Mouse (Mus musculus): ENCODE data around the gene Myo16. TPM values are rescaled to one million over a fixed set of nuclear protein-coding genes. Genes with fewer than 3 reads are reported as not detected.

The Myo16 gene
- polyA plus RNA-seq, 1 experiment from 2014 or later: 0.63 TPM

DNA sequence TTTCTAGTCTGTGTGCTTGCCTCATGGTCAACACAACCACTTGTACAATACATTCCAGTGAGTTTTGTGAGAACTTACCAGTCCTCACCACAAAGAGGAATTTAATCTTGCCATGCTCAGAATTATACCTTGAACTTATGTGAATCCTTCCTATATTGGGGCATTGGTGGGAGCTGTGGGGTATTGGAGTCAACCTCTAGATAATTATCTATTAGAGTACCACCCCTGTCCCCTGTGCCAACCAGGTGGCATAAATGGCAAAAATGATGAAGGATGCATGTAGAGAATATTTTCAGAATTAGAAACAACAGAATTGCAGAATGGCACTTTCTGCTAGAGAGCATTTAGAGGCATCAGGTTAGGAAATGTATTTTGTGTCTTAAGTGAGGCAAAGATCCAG is 25.3 kb downstream of the Myo16 start:
- no peaks in the 10 kb centered on the region for H3K4me1 ChIP-seq
- no peaks in the 10 kb centered on the region for H3K9me3 ChIP-seq (replicated peaks)
- no peaks in the 10 kb centered on the region for H3K27me3 ChIP-seq
- no peak overlapping the region for H3K27ac ChIP-seq (replicated peaks)
- H3K9ac ChIP-seq: no peak overlapping the region
- H3K4me2 ChIP-seq (replicated peaks): no peak overlapping the region
- no peaks in the 10 kb centered on the region for H3K36me3 ChIP-seq
- H3K4me3 ChIP-seq (replicated peaks): no peak overlapping the region
- ATAC-seq (ENCODE audit: insufficient number of reproducible peaks, low FRiP score, low TSS enrichment, low read depth): no peak

GRCm38 (mm10) chr8:10190607-10191006 is 36.9 kb downstream of the Myo16 start:
- no peaks in the 10 kb centered on the region for H3K27me3 ChIP-seq
- no peak overlapping the region for H3K27ac ChIP-seq (replicated peaks)
- H3K9ac ChIP-seq: no peak overlapping the region
- no peak overlapping the region for H3K4me3 ChIP-seq (replicated peaks)
- no peaks in the 10 kb centered on the region for H3K4me1 ChIP-seq
- H3K4me2 ChIP-seq (replicated peaks): no peak overlapping the region
- no peaks in the 10 kb centered on the region; the same call in 1 of the 2 replicates for H3K9me3 ChIP-seq (replicated peaks)
- ATAC-seq (ENCODE audit: insufficient number of reproducible peaks, low FRiP score, low TSS enrichment, low read depth): no peak
- WGBS: 79% methylated on average over 6 of the region's 6 CpGs
- no peaks in the 10 kb centered on the region for H3K36me3 ChIP-seq

- no peaks in the 10 kb centered on the region for H3K9me3 ChIP-seq (replicated peaks)
- WGBS: 60% methylated on average over 7 of the region's 7 CpGs
- H3K9ac ChIP-seq: no peak overlapping the region
Observed at GRCm38 (mm10) chr8:10198164-10198563, 44.5 kb downstream of the Myo16 start.

DNA sequence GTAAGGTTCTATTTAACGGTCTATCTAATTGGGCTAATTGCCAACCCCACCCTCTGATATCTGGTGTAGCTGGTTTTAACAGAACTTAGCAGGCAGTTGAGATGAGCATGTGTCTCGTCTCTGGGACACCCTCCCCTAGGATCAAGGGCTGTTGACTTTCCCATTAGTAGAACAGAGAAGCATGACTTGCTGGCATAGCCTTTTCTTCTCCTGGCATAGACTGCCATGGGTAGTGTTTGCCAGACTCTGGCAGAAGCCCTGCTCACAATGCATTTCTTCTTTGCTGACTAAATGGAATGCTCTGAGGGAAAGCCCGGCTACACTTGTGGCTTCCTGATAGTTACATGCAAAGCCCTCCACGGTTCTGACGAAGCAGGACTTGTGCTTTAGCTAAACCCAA is 45.6 kb downstream of the Myo16 start:
- WGBS: 68% methylated on average over 5 of the region's 5 CpGs

More at GRCm38 (mm10) chr8:10198164-10198563, 44.5 kb downstream of the Myo16 start:
- Histone ChIP-seq H3K4me1 (no peaks in the 10 kb centered on the region), H3K4me3 (replicated peaks) (no peak overlapping the region), H3K27ac (replicated peaks) (no peak overlapping the region), H3K4me2 (replicated peaks) (no peak overlapping the region), H3K27me3 (no peaks in the 10 kb centered on the region), H3K36me3 (no peaks in the 10 kb centered on the region)
- no peak for ATAC-seq (ENCODE audit: insufficient number of reproducible peaks, low FRiP score, low TSS enrichment, low read depth)

GRCm38 (mm10) chr8:10200042-10200441 is 46.3 kb downstream of the Myo16 start:
- Histone ChIP-seq H3K27me3 (no peaks in the 10 kb centered on the region), H3K4me3 (replicated peaks) (no peak overlapping the region), H3K27ac (replicated peaks) (no peak overlapping the region), H3K4me1 (no peaks in the 10 kb centered on the region), H3K9ac (no peak overlapping the region), H3K9me3 (replicated peaks) (no peaks in the 10 kb centered on the region), H3K4me2 (replicated peaks) (no peak overlapping the region), H3K36me3 (no peaks in the 10 kb centered on the region)
- WGBS: 60% methylated on average over 8 of the region's 8 CpGs
- no peak for ATAC-seq (ENCODE audit: insufficient number of reproducible peaks, low FRiP score, low TSS enrichment, low read depth)

More for the DNA sequence above, 45.6 kb downstream of the Myo16 start:
- Histone ChIP-seq H3K4me3 (replicated peaks) (no peak overlapping the region), H3K4me1 (no peaks in the 10 kb centered on the region), H3K27me3 (no peaks in the 10 kb centered on the region), H3K4me2 (replicated peaks) (no peak overlapping the region), H3K27ac (replicated peaks) (no peak overlapping the region), H3K9ac (no peak overlapping the region), H3K9me3 (replicated peaks) (no peaks in the 10 kb centered on the region), H3K36me3 (no peaks in the 10 kb centered on the region)
- ATAC-seq (ENCODE audit: insufficient number of reproducible peaks, low FRiP score, low TSS enrichment, low read depth): no peak

DNA sequence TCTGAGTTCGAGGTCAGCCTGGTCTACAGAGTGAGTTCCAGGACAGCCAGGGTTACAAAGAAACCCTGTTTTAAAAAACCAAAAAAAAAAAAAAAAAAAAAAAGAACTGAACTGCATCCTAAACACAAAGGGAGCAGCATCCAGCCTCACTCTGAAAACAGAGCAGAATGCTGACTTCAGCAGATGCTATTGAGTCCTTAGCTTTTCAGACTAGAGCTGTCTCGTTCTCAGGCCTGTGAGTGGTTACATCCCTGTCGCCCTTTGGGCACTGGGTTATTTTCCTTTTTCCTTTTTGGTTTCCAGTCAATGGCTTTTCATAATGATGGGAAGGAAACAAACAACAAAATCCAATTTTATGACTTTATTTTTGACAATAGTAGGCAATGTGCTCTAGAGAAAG is 61.3 kb downstream of the Myo16 start:
- H3K4me1 ChIP-seq: no peaks in the 10 kb centered on the region
- no peaks in the 10 kb centered on the region for H3K27me3 ChIP-seq
- no peak overlapping the region for H3K9ac ChIP-seq
- no peak overlapping the region for H3K4me2 ChIP-seq (replicated peaks)
- no peak overlapping the region for H3K4me3 ChIP-seq (replicated peaks)
- H3K9me3 ChIP-seq (replicated peaks): no peaks in the 10 kb centered on the region
- WGBS: 67% methylated on average over 3 of the region's 3 CpGs
- ATAC-seq (ENCODE audit: insufficient number of reproducible peaks, low FRiP score, low TSS enrichment, low read depth): no peak
- H3K36me3 ChIP-seq: no peaks in the 10 kb centered on the region
- H3K27ac ChIP-seq (replicated peaks): no peak overlapping the region

GRCm38 (mm10) chr8:10219761-10220276 is 66.1 kb downstream of the Myo16 start:
- Histone ChIP-seq H3K27ac (replicated peaks) (no peak overlapping the region), H3K27me3 (no peaks in the 10 kb centered on the region), H3K4me3 (replicated peaks) (no peak overlapping the region), H3K9ac (no peak overlapping the region), H3K36me3 (no peaks in the 10 kb centered on the region), H3K9me3 (replicated peaks) (no peaks in the 10 kb centered on the region), H3K4me1 (no peaks in the 10 kb centered on the region), H3K4me2 (replicated peaks) (no peak overlapping the region)
- ATAC-seq (ENCODE audit: insufficient number of reproducible peaks, low FRiP score, low TSS enrichment, low read depth): no peak
- WGBS: 72% methylated on average over 5 of the region's 5 CpGs

DNA sequence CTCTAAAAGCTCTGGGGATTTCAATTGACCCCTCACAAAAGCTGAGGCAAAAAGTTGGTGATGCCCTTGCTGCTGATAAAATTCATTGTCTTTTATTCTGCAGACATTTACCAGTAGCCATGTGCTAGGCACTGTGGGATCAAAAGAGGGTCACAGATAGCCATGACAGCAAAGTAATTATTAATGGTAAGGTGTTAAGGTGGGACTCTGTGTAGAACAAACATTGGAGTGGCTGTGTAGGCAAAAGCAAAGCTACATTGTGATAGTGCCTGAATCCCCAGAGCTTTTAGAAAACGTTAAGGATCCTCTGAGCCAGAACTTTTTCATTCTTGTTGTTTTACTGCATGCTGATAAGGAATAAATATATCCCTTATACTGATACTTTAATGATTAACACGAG is 69.1 kb downstream of the Myo16 start:
- Histone ChIP-seq H3K27ac (replicated peaks) (no peak overlapping the region), H3K27me3 (no peaks in the 10 kb centered on the region), H3K4me3 (replicated peaks) (no peak overlapping the region), H3K4me2 (replicated peaks) (no peak overlapping the region), H3K9me3 (replicated peaks) (no peaks in the 10 kb centered on the region), H3K4me1 (no peaks in the 10 kb centered on the region), H3K9ac (no peak overlapping the region), H3K36me3 (no peaks in the 10 kb centered on the region)
- WGBS: 64% methylated on average over 2 of the region's 2 CpGs
- ATAC-seq (ENCODE audit: insufficient number of reproducible peaks, low FRiP score, low TSS enrichment, low read depth): no peak

- Histone ChIP-seq H3K9ac (no peak overlapping the region), H3K27ac (replicated peaks) (no peak overlapping the region), H3K4me3 (replicated peaks) (no peak overlapping the region), H3K27me3 (no peaks in the 10 kb centered on the region), H3K4me1 (no peaks in the 10 kb centered on the region), H3K4me2 (replicated peaks) (no peak overlapping the region), H3K9me3 (replicated peaks) (no peaks in the 10 kb centered on the region), H3K36me3 (no peaks in the 10 kb centered on the region)
- no peak for ATAC-seq (ENCODE audit: insufficient number of reproducible peaks, low FRiP score, low TSS enrichment, low read depth)
- 39% methylated on average over 6 of the region's 6 CpGs for WGBS
Observed at GRCm38 (mm10) chr8:10223528-10224194, 70.0 kb downstream of the Myo16 start.

GRCm38 (mm10) chr8:10224305-10224971 is 70.7 kb downstream of the Myo16 start:
- 63% methylated on average over 10 of the region's 10 CpGs for WGBS
- no peaks in the 10 kb centered on the region for H3K36me3 ChIP-seq
- ATAC-seq (ENCODE audit: insufficient number of reproducible peaks, low FRiP score, low TSS enrichment, low read depth): no peak
- H3K4me2 ChIP-seq (replicated peaks): no peak overlapping the region
- H3K9ac ChIP-seq: no peak overlapping the region
- H3K4me1 ChIP-seq: no peaks in the 10 kb centered on the region
- H3K9me3 ChIP-seq (replicated peaks): no peaks in the 10 kb centered on the region
- no peaks in the 10 kb centered on the region for H3K27me3 ChIP-seq
- H3K27ac ChIP-seq (replicated peaks): no peak overlapping the region
- no peak overlapping the region for H3K4me3 ChIP-seq (replicated peaks)

GRCm38 (mm10) chr8:10225018-10225417 is 71.3 kb downstream of the Myo16 start:
- Histone ChIP-seq H3K36me3 (no peaks in the 10 kb centered on the region), H3K9ac (no peak overlapping the region), H3K4me3 (replicated peaks) (no peak overlapping the region), H3K4me1 (no peaks in the 10 kb centered on the region), H3K27ac (replicated peaks) (no peak overlapping the region), H3K9me3 (replicated peaks) (no peaks in the 10 kb centered on the region), H3K4me2 (replicated peaks) (no peak overlapping the region), H3K27me3 (no peaks in the 10 kb centered on the region)
- WGBS: 71% methylated on average over 2 of the region's 2 CpGs
- no peak for ATAC-seq (ENCODE audit: insufficient number of reproducible peaks, low FRiP score, low TSS enrichment, low read depth)
